9 mouse cellular contexts compared by ENCODE assay signal in genomic region chr7:64192261-64192943, GRCm38 (mm10). TPM values are rescaled to one million over a fixed set of nuclear protein-coding genes. Genes with fewer than 3 reads are reported as not detected.
DNase-seq lines count a peak whose midpoint lies in the region; ATAC-seq lines count a peak whose summit lies in the region.
"Had no signal": no experiment of that assay in that cellular context is flagged by ENCODE, and none has a peak within 500 bp of the region (broad histone marks: within the 10 kb centered on the region; RNA-seq: fewer than 3 reads in every experiment).

No protein-coding gene starts in this region.

- no peak overlapping the region for H3K4me3 ChIP-seq in heart, embryonic 11.5 days (ENCODE audit: low read depth, low read length)
- H3K4me3 ChIP-seq: neural tube, embryonic 13.5 days had no signal

- no peak overlapping the region for H3K27ac ChIP-seq in heart, embryonic 11.5 days (ENCODE audit: low read depth, low read length)
- H3K27ac ChIP-seq: neural tube, embryonic 13.5 days had no signal

- peaks cover 11% of the 10 kb centered on the region for H3K4me1 ChIP-seq in heart, embryonic 11.5 days (ENCODE audit: control insufficient read depth, insufficient read depth, low read length)

- H3K9me3 ChIP-seq in heart, embryonic 11.5 days (replicated peaks; ENCODE audit: control insufficient read depth, low read length), result no peaks in the 10 kb centered on the region
- H3K9me3 ChIP-seq: neural tube, embryonic 13.5 days had no signal

- 45% methylated on average over 14 of the region's 14 CpGs for WGBS in heart, embryonic 11.5 days (ENCODE audit: insufficient replicate concordance)
- 9% methylated on average over 14 of the region's 14 CpGs for WGBS in large intestine, adult 2 months

- no peaks in the 10 kb centered on the region for H3K36me3 ChIP-seq in heart, embryonic 11.5 days (ENCODE audit: control insufficient read depth, insufficient read depth, low read length)
- H3K36me3 ChIP-seq: neural tube, embryonic 13.5 days had no signal

- ATAC-seq in heart, embryonic 11.5 days (replicated peaks; ENCODE audit: insufficient number of reproducible peaks, low FRiP score, low TSS enrichment), result no peak; the same call in 1 of the 2 replicates

- H3K4me2 ChIP-seq in heart, embryonic 11.5 days, result no peak overlapping the region
- H3K4me2 ChIP-seq: neural tube, embryonic 13.5 days had no signal

- H3K27me3 ChIP-seq in heart, embryonic 11.5 days (ENCODE audit: control insufficient read depth, insufficient read depth, low read length), result no peaks in the 10 kb centered on the region
- H3K27me3 ChIP-seq: neural tube, embryonic 13.5 days had no signal

- peak; percentile 42 for DNase-seq in layer of hippocampus, adult 11-12 months (ENCODE audit: low spot score)
- no peak for DNase-seq in layer of hippocampus, adult 8-10 months (ENCODE audit: low spot score in 2 of 2)
- DNase-seq in CD4-positive, CD25-positive, alpha-beta regulatory T cell, adult 2 months (ENCODE audit: low read depth, low spot score), result peak; percentile 40
- peak; percentile 15 to 45 for DNase-seq in adrenal gland, postnatal 36 days
- DNase-seq in large intestine, adult 2 months (ENCODE audit: low read depth, low spot score), result peak; percentile 31
- peak; percentile 30 to 47 for DNase-seq in urinary bladder, postnatal 36 days (ENCODE audit: low spot score in 2 of 2)
- no peak for DNase-seq in layer of hippocampus, adult 18-20 months (ENCODE audit: low spot score in 2 of 2)

- H3K9ac ChIP-seq in heart, embryonic 11.5 days (ENCODE audit: low read depth, low read length), result 0 out of 2 replicates have a peak overlapping the region, but pooled peaks have one; percentile 28
- H3K9ac ChIP-seq: neural tube, embryonic 13.5 days had no signal

RNA-seq across cellular contexts. Expression of gene Trpm1, which starts 38.8 kb away (rescaled TPM):
- total RNA-seq in layer of hippocampus, adult 8-10 months (2022), result 1 to 10 TPM in 2 of 4 experiments, not detected in 2; 2.8 to 3.2 TPM
- not detected for total RNA-seq in adrenal gland, postnatal 36 days (2021)
- 0.31 TPM in 1 of 2 replicates, not detected in the other for polyA plus RNA-seq in heart, embryonic 11.5 days (2014; fragmentation: Nextera tagmentation; extraction: Ambion mirVana)
- 0.04 TPM in 1 of 2 replicates, not detected in the other for polyA plus RNA-seq in large intestine, adult 2 months (2012; rRNA removed)
- not detected for total RNA-seq in layer of hippocampus, adult 18-20 months (2021)
- polyA plus RNA-seq: neural tube, embryonic 13.5 days had no signal

Comparison
In these comparisons a context has a peak if more than half of its experiments do, and no peak if none do; other contexts are left out.
1. DNase-seq: peak in layer of hippocampus, adult 11-12 months (single experiment), CD4-positive, CD25-positive, alpha-beta regulatory T cell, adult 2 months (single experiment), adrenal gland, postnatal 36 days (2 of 2), large intestine, adult 2 months (single experiment) and urinary bladder, postnatal 36 days (2 of 2); none in layer of hippocampus, adult 8-10 months (0 of 2) and layer of hippocampus, adult 18-20 months (0 of 2).